Mouse (Mus musculus): ENCODE results near the gene Ssbp3. TPM values are rescaled to one million over a fixed set of nuclear protein-coding genes. Genes with fewer than 3 reads are reported as not detected.

Gene Ssbp3
- total RNA-seq, 1 experiment from 2014 or later, result 16.4 TPM

DNA sequence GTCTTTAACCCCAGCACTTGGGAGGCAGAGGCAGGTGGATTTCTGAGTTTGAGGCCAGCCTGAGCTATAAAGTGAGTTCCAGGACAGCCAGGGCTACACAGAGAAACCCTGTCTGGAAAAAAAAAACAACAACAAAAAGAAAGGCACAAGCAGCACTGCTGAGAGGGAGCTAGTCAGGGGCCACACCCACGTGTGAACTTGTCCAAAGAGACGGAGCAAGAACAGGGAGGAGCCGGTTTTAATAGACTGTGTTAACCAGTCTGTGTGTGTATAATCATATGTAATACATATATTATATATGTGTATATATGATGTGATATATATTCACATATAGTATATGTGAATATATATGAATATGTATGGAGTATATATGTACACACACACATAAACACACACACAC, 8.9 kb upstream of the Ssbp3 start:
- no peak for ATAC-seq (ENCODE audit: extremely low read depth, insufficient number of reproducible peaks, low FRiP score, poor library complexity, severe bottlenecking)

DNA sequence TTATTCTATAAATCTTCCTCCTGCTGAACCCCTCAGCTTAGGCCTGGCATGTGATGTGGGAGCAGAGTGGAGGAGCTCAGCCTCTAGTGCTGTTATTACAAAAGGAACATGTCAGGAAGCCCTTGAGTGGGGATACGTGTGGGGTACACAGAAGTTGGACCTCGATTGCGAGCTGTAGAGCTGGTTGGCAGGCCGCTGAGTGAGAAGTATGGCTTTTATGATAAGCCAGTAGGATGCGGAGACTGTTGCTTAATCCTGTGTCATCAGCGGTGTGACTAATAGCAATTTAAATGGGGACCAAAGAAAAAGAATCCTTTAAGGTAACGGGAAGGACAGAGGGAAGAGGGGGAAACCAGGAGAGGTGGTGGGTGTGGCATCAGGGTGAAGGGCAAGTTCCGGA, 8.3 kb upstream of the Ssbp3 start:
- ATAC-seq (ENCODE audit: extremely low read depth, insufficient number of reproducible peaks, low FRiP score, poor library complexity, severe bottlenecking), result no peak

DNA sequence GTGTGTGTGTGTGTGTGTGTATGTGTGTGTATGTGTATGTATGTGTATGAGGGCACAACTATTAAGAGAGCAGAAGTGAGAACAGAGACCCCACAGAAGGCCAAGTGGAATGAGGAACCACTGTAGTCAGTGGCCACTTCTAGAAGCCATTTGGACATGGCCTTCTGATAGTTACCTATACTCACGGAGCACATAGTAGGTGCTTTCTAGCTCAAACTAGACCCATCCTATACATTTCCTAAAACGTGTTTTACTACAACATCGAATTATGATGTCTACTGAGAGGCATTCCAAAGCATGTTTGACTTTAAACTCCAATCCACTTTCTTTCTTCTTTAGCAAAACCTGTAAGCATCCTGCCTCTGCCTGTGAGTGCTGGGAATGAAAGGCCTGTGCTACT, 4.6 kb upstream of the Ssbp3 start:
- no peak for ATAC-seq (ENCODE audit: extremely low read depth, insufficient number of reproducible peaks, low FRiP score, poor library complexity, severe bottlenecking)

DNA sequence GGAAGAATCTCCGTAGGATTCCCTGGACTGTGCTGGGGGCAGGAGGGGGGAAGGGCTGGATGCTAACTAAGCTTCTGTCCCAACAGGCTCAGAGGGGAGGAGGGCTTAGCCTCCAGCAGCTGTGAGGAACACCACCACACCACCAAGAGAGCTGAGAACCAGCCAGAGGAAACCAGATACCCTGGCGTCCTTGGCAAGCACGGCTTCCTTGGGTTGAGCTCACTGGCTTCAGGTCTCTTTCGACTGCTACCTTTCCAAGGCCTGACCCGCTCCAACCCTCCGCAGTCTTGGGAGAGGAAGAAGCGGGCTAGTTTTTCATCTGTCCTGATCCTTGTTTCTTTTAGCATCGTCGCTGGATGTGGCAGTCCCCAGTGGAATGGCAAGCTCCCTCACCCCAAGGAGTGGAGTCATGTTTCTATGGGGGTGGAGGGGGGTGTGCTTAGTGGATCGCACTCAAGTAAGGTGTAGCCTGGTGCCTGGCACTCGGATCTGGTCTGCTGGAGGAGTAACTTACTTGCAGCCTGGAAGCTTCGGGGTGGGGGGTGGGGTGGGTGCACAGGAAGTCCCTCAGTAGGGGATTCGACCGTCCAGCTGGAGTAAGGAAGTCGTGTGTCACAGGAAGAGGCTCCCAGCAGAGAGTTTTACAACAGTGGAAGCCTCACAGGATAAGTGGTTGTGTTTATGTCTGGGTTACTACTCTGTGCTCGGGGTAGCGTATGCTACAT, 2.6 kb upstream of the Ssbp3 start:
- no peak for ATAC-seq (ENCODE audit: extremely low read depth, insufficient number of reproducible peaks, low FRiP score, poor library complexity, severe bottlenecking)

DNA sequence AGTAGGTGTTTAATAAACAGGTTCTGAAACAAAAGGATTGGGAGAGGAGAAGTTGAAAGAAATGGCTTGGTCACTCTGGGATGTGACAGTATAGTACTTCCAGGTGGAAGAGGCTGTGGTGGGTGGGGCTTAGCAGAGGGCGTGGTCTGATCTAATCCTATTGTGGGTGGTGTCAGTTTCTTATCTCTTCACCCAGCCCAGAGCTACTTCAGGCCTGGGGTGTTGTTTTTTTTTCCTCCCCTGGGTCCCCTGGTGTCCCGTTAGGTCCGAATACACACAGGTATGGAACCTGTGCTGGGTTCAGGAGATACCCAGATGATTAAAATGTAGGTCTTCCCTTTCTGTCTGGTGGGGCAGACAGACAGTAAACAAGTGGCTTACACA, 2.1 kb upstream of the Ssbp3 start:
- no peak for ATAC-seq (ENCODE audit: extremely low read depth, insufficient number of reproducible peaks, low FRiP score, poor library complexity, severe bottlenecking)

DNA sequence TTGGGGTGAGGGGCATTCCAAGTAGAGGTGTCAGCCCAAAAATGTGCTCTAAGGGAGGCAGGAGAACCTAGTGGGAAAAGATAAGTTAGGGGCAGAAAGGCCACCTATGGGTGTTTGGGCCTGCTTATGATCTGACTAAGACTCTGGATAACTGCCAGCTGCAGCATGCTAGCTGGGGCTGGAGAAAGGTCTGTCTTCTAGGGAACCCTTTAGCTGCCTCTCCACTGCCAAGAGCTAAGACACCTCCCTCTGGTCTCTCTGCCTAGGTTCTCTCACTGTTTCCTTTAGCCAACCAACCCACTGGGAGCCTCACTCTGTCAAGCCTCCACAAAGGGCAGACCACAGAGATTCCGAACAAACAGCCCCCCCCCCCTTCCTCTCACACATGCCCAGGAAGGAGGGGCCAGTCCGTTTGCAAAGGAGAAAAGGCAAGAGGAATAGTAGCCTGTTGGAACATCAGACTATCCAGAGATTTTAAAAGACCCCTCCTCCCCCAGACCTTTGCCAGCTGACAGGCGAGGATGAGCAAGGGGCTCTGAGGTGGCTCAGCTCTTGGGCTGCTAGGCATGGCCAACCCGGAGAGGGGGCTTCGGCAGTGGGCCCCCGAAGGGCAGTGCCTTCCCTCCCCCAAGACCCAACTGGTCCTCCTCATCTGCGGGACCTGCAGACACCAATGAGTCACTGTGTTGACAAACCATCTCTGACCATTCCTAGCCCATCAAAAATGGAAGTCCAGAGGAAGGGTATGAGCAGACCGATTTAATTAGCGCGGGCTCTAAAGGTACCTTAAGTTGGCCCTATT, 1.4 kb upstream of the Ssbp3 start:
- ATAC-seq (ENCODE audit: extremely low read depth, insufficient number of reproducible peaks, low FRiP score, poor library complexity, severe bottlenecking), result no peak

DNA sequence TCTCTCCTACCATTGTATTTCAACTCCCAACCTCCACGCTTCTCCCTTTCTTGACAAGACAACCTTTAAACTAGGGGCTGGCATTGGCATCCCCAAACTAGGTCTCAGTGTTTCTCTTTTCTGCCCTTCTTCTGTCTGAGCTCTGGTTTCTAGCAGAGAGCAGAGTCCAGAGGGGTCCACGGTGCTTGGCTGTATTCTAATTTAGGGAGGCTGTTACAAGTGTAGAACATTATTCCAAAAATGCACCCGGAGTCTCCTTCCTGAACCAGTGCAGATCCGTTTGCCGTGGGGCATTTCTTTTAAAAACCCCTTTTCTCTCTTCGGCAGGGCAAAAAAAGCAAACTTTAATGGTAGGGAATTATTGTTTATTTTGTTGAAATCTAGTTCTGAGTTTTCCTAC, 704 bp upstream of the Ssbp3 start:
- ATAC-seq (ENCODE audit: extremely low read depth, insufficient number of reproducible peaks, low FRiP score, poor library complexity, severe bottlenecking), result no peak

DNA sequence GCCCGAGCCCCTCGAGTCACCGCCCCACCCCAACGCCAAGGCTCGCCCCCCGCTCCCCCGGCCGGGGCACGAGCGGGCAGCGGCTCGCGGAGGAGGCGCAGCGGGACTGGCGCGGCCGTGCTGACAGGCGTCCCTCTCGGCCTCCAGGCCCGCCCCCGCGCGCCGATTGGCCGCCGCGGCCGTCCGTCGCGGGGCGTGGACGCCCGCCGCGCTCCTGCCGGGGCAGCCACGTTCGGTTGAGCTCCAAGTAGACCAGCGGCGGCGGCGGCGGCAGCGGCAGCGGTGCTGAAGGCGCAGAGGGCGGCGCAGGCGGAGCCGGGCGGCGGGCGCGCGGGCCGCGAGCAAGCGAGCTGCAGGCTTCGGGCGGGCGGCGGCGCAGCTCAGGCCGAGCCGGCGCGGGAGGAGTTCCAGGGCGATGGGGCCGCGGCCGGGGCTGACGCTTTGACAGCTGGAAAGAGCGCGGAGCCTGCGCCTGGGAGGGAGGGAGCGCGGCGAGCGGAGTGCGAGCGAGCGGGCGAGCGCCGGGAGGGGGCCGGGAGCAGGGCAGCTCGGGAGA, 823 bp downstream of the Ssbp3 start:
- peak; percentile 59 for ATAC-seq (ENCODE audit: extremely low read depth, insufficient number of reproducible peaks, low FRiP score, poor library complexity, severe bottlenecking)

DNA sequence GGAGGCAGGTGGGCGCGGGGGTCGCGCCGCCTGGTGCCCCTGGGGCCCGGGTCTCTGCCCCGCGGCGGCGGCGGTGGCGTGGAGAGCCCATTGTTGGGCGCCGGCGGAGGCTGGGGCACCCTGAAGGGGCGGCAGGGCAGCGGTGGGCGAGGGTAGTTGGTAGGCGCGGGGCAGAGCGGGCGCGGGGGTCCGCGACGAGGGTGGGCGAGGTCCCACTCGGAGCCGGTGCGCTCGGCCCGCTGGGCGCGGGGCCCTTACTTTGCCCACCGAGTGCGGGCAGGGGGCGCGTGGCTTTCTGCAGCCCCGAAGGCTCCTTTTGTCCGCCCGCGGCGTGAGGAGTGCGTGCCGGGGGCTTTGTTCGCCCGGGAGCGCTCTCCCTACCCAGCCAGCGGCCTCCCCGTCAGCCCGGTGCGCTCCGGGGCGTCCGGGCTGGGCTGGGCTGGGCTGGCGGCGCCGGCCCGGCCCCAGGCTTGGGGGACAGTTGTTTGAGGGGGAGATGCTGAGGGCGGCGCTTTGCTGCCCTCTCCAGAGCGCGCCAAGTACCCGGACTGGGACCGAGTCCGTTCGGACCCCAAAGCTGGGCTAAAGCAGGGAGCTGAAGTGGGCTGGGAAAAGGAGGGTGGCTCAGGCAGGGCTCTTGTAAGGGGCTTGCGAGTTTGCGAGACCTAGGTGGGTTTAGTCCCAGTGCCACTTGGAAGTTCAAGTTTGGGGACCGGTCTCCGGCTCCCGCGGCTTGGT, 1.6 kb downstream of the Ssbp3 start:
- ATAC-seq (ENCODE audit: extremely low read depth, insufficient number of reproducible peaks, low FRiP score, poor library complexity, severe bottlenecking), result no peak

DNA sequence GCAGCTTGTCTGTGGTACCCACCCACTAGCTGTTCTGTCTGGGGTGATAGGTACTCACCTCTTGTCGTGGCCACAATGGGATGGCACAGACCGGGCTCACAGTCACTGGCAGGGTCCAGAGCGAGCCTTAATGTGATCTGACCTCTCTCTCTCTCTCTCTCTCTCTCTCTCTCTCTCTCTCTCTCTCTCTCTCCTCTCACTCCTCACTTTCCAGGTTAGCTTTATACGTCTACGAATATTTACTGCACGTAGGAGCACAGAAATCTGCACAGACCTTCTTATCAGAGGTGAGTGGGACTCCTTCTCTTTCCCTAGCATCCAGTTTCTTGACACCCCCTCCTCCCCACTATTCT, 2.2 kb downstream of the Ssbp3 start:
- no peak for ATAC-seq (ENCODE audit: extremely low read depth, insufficient number of reproducible peaks, low FRiP score, poor library complexity, severe bottlenecking)

DNA sequence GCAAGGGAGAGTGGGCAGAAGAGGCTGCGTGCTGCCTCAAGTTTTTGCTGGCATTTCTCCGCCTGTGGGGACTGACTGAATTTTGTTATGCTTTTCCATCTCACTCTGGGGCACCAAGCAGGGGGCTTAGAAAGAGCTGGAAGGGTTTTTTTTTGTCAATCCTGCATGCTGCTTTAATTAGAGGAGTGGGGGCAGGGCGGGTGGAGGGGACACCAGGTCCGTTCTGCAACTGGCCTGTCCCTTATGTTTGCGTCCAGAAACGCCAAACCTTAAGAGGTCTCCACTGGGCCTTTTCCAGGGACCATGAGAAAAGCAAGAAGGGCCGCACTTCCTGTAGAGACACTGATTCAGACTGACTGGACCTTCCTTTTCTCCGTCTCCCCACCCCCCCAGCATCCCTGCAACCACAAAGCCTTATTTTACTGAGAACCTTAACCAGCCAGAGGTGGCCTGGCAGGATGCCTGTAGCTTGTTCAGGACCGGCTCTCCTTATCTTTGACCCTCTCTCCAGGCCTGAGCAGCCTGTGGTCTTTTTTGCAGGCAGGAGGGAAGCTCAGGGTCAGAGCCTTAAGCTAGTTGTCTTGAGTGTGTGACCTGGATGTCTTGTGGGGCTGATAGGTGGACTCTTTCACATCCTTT, 3.0 kb downstream of the Ssbp3 start:
- ATAC-seq (ENCODE audit: extremely low read depth, insufficient number of reproducible peaks, low FRiP score, poor library complexity, severe bottlenecking), result no peak

DNA sequence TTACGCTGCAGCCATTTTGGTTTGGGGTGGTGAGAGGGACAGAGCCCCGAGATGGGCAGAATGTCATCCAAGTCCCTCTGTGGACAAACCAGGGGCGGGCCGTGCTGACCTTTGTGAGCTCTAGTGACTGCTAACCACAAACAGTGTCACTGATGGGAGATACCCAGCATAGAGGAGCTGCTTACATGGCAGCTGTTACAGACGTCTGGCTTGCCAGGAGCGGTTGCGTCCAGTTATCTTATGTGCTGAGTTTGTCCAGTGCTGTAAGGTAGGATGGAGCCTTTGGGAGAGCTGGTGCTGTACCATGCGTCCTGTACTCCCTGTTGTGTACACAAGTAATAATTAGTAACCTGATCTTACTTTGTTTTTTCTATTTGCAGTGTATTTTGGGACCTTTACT, 4.8 kb downstream of the Ssbp3 start:
- no peak for ATAC-seq (ENCODE audit: extremely low read depth, insufficient number of reproducible peaks, low FRiP score, poor library complexity, severe bottlenecking)

DNA sequence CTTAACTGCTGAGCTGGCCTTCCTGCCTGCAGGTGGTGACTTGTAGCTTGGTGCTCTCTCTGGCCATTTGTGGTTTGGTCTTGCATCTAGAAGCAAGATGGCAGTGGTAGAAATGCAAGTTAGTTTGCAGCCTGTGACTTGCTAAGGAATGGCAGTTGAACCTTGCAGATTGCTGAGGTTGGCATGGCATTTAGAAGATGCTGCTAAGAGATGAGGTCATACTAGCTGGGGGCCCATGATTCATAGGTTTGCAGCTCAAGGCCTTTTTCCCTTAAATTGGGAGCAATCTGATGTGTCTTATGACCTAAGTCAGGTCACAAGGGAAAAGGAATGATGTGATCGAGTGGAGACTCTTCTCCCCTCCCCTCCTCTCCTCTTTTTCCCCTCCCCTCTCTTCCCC, 7.8 kb downstream of the Ssbp3 start:
- ATAC-seq (ENCODE audit: extremely low read depth, insufficient number of reproducible peaks, low FRiP score, poor library complexity, severe bottlenecking), result no peak

DNA sequence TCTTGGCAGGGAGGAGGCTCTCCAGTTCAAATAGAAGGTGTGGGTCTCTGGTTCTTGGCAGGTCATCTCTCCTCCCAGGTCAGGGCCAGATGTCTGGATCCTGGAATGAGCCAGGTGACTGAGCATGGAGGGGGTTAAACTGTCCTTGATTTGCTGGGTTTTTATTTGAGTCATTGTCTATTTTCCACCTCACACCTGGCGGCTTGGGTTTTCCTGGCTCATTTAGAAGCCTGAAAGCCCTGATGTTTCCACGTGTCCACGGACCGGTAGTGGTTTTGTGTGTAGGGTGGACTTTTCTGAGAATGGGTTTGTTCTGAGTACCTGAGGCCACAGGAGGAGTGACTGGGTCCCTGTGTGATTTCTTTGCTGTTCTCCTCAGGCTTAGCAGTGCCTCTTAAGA, 9.6 kb downstream of the Ssbp3 start:
- ATAC-seq (ENCODE audit: extremely low read depth, insufficient number of reproducible peaks, low FRiP score, poor library complexity, severe bottlenecking), result no peak

DNA sequence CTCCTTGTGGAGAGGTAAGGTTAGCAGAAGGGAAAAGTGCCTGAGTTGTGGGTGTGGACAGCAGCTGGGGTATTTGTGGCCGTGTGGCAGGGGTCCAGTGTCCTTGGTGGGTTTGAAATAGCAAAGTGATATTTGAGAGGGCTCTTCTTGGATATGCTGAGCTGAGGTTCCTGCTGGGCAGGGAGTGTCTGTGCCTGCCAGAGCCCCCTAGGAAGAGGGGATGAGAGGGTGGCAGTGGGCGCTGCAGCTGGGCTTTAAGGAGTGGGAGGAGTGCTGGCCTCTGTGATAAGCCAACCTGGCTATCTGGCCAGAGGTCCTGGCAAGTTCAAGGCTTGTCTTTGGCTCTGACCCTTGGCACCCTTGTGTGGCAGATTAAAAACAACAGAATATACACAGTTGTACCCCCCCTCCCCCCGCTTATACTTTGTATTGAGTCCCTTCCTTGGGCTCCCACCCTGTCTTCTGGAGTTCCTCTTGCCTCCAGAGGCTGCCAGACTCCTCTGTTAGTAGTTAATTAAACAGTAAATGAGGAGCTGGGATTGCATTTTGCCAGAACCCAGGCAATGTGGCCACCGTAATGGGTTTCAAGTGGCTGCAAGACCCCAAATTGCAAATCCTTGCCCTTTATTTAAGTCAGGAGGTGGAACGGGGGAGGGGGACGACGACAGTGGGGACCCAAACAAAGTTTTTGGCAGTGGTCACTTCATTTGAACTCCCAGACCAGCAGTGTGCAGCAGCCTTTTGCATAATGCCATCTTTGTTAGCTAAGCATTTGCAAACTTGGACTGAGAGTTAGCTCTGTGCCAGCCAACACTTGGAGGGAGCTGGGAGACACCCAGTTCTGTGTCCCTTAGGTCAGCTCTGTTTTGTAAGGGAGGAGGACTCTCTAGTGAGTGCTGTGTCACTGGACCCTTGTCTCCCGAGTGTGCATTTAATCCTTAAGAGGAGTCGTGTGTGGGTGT, 11.2 kb downstream of the Ssbp3 start:
- ATAC-seq (ENCODE audit: extremely low read depth, insufficient number of reproducible peaks, low FRiP score, poor library complexity, severe bottlenecking), result no peak

DNA sequence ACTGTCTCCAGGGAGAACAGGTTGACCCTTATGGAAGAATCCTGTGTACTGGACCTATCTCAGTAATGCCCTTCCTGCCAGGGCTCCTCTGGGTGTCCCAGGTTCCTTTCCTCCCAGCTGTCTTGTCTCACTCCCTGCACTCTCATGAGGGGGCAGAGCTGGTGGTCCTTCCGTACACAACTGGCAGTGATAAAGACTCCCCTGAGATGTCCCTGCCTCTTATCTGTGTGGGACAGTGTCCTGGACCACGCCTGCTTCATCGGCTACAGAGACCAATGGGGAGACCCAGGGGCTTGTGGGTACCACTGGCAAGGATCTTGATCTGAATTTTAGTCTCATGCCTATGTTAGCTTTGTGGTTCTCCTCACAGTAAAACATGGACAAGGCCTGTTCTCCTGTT, 12.4 kb downstream of the Ssbp3 start:
- ATAC-seq (ENCODE audit: extremely low read depth, insufficient number of reproducible peaks, low FRiP score, poor library complexity, severe bottlenecking), result no peak

DNA sequence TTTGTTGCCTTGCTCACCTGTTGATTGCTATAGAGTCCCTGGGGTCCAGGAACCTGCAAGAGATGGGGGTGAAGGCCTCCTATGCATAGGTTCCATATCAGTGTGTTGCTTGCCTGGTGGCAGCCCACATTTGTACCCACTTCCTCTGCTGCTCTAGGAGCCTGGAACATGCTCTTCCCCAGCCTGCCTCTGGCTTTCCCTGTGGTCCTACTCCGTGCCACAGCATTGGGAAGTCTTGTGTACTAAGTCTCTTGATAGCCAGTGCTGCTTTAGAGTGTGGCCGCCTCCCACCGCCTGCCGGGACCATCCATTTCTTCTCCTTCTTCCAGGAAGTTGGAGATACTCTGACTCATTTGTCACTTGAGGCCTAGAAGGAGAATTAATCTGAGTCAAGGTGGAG, 13.7 kb downstream of the Ssbp3 start:
- ATAC-seq (ENCODE audit: extremely low read depth, insufficient number of reproducible peaks, low FRiP score, poor library complexity, severe bottlenecking), result no peak

DNA sequence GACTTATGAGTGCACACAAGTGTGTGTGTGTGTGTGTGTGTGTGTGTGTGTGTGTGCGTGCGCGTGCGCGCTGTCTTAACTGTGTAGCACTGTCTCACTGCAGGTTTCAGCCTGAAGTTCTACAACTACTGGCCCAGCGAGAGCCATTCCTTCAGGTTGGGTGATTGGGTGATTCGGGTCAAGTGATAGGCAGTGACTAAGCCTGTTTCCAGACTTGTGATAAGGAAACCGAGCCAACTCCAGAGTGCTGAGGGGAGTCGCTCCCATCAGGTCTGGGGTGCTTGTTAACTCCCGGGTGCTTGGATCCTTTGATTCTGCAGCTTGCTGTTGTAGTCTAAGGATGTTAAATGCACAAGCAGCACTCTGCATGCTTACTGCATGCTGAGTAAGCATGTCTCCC, 14.4 kb downstream of the Ssbp3 start:
- no peak for ATAC-seq (ENCODE audit: extremely low read depth, insufficient number of reproducible peaks, low FRiP score, poor library complexity, severe bottlenecking)

Data from neutrophil, adult 5-6 weeks (primary cell).